Mouse (Mus musculus) erythroid progenitor cell, adult 5-6 weeks (primary cell): ENCODE data around the gene Rnf40. TPM values are rescaled to one million over a fixed set of nuclear protein-coding genes. Genes with fewer than 3 reads are reported as not detected.
"Not testable (repeated sequence)": the region's sequence is repeated elsewhere in the genome, so short reads cannot be mapped to it uniquely, and the experiment has no call there.

ENCODE experiments used
- ATAC-seq: replicated peaks from 2 replicates; pipeline ENCODE4 v1.8.0; 2016; ENCODE audit warnings: moderate number of reproducible peaks, mild to moderate bottlenecking, moderate TSS enrichment, inconsistent platforms; ENCODE audit not compliant: poor library complexity, low FRiP score, severe bottlenecking
- total RNA-seq, 2 experiments: library from RNA; stranded (forward) in 1 of 2; stranded (reverse) in 1 of 2; fragments of 150-400 nt in 1 of 2; fragments of 186-747, 209-891 nt in 1 of 2; gene quantifications; 2 replicates each; pipeline versions ENCODE4 v1.2.3 to v1.2.4; 2015 to 2017; ENCODE audit warnings: low replicate concordance in 2 of 2

Rnf40 gene
- total RNA-seq, 2 experiments from 2014 or later = 49.9 to 60.3 TPM

DNA sequence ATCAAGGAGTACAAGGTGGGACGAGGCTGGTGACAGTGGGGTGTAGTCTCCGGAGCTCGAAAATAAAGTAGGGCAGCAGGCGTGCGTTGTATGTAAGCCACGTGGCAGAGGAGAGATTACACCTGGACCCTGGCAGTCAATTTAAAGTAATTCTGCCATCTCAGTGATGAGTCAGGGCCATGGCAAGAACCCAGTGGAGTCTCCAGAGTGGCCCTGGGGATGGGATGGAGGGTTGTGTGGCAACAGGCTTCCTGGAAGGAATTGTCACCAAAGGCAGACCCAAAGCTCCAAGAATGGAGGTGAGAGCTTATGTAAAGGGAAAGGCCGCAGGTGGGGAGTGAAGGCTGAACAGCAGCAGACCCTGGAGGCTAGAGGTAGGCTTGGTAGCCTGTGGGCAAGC, 12.0 kb downstream of the Rnf40 start:
- ATAC-seq = no peak

GRCm38 (mm10) chr7:127601735-127602134, 13.2 kb downstream of the Rnf40 start:
- no peak for ATAC-seq

DNA sequence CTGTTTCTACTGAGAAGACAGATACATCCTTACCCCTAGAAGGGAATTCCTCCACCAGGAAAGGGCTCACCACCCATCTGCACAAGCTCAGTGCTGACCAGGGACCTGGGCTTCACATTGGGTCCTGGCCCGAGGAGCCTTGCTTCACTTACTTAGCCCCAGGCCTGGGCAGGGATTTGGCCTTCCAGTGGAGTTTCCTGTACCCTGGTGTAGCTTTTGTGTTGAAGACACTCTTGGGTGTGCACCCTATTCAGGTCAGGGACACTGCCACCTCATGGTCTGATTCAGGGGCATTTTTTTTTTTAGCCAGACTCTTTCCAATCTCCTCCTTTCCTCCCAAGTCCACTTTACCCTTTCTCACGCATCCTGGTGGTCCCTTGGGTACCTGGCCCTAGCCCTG, 14.3 kb downstream of the Rnf40 start:
- ATAC-seq = no peak

DNA sequence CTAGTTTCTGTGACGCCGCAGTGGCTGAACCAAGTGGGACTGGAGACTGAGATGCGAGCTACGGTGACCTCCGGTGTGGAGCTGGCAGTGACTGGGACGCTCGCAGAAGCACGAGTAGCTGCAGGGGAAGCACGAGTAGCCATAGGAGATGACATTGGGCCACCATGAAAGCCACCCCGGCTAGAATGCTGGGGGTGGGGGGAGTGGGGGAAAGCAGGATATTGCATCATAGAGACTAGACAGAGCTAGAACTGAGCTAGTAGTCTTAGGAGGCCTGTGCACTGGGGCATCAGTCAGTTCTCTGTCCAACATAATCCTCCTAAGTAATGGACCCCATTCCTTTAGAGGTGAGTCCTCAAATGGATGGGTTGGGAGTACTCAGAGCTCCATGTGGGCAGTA, 15.7 kb downstream of the Rnf40 start:
- ATAC-seq = no peak

GRCm38 (mm10) chr7:127607150-127607549, 18.6 kb downstream of the Rnf40 start:
- ATAC-seq = no peak

GRCm38 (mm10) chr7:127611011-127611410, 22.4 kb downstream of the Rnf40 start:
- ATAC-seq = no peak

GRCm38 (mm10) chr7:127611561-127611960, 23.0 kb downstream of the Rnf40 start:
- ATAC-seq = no peak

DNA sequence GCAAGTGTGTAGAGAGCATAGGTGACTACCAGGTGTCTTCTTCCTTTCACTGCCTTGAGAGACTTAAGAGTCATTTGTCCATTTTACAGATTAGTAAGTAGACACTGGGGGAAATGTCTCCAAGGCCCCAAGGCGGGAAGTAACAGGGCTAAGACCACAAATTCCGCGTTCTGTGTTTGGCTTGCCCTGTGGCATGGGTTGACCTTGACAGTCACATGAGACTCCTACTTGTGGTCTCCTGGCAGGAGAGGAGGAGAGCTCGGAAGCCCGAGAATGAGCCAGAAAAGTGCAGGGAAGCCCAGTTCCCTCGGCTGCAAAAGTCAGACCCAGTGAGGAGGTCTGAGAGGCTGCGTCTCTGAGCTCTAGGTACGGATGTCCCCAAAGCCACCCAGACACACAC, 24.9 kb downstream of the Rnf40 start:
- no peak for ATAC-seq

DNA sequence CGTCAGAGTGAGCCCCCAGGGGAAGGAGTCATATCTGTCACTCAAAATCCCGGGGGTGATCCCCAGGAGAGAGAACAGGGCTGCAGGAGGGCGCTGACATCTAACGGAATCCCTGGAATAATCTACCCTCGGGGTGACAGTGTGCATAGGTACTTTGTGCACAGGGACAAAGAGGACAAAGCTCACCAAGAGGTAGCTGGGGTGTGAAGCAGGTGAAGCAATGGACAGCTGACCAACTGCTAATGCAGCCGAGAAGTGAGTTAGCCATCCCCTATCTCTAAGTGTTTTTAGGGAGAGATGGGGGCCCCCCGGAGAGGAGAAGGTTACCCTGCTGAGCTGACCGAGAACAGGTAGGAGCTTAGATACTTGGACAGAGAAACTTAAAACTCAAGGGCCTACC, 25.5 kb downstream of the Rnf40 start:
- ATAC-seq = no peak

DNA sequence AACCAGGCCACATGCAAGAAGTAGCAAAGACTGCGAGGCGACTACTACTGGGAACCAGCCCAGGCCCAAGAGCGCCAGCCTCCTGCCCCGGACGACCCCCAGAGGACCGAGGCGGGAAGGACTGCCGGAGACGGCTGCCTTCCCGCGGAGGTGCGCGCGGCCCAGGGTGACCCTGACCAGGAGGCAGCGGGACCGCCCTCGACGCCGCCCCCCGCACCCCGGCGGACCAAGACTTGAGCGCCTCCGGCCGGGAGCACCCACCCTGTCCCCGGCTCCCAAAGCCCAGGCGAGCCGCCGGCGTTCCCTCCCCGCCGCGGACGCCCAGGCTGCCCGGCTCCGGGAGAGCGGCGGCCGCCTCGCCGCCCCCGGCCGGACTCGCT, 25.9 kb downstream of the Rnf40 start:
- ATAC-seq = peak; percentile 37

GRCm38 (mm10) chr7:127614891-127615843, 26.6 kb downstream of the Rnf40 start, which contains the start of gene Zfp629:
TSS of gene Zfp629 (minus strand) at chr7:127615797.
- ATAC-seq = no peak

DNA sequence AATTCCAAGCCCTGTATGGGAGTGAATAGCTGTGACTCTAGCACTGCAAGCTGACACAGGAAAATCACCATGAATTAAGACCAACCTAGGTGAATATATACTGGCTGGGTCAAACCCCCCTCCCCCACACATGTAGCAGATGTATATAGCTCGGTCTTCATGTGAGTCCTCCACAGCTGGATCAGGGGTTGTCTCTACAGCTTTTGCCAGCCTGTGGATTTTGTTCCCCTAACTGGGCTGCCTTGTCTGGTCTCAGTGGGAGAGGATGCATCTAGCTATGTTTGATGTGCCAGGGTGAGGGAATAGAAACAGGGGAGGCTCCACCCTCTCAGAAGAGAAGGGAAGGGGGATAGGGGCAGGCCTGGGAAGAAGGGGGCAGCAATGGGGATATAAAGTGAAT, 27.8 kb downstream of the Rnf40 start:
- no peak for ATAC-seq

DNA sequence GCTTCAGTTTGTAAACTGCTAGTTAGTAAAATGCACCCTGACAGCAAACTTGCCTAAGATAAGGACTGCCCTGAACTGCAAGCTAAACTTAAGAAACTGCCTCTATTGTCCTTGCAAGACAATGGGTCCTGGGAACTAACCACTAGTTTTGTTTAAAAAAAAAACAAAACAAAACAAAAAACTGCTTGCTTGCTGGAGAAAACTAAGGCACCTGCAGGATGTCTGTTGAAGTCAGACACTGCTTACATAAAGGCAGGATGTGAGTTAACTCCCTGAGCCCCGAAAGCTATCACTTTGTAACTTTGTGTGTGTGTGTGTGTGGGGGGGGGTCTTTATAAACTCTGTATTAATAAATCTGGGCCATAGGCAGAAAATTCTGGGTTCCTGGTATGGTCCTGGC, 28.3 kb downstream of the Rnf40 start:
- ATAC-seq = no peak

GRCm38 (mm10) chr7:127617962-127618361, 29.4 kb downstream of the Rnf40 start:
- ATAC-seq = no peak

- ATAC-seq = not testable (repeated sequence)
These were observed 29.8 kb downstream of the Rnf40 start for GRCm38 (mm10) chr7:127618402-127618801.

DNA sequence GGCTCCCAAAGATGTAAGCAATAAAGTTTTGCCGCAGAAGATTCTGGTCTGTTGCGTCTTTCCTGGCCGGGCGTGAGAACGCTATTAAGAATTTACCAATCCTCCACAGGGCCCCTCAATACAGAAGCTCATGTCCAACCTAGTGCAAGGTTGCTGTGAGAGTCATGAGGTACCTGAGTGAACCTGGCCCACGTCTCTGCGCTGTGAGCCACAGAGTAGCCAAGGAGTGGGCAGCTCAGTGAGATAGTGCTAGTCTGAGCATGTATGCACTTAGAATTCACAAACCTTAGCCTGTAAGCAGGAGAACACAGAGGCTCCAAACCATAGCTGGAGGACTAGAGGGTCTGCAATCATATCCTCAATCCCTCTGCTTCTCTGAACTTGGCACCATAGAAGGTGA, 37.5 kb downstream of the Rnf40 start:
- ATAC-seq = peak; percentile 56

DNA sequence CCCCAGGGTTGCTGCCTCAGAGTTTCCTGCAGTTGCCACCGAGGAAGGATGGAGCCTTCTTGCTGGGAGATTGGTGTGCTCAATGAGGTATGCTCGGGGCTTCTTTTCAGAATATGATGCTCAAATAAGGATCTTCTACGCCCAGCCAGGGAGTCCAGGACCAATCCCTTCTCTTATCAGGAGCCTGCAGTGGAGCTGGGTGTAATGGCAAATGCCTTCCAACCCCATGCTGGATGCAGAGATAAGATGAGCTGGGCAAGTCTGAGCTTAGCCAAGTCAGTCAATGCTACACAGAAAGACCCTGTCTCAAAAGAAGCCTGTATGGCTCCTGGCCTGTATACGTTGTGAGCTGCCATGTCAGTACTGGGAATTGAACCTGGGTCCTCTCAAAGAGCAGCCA, 37.9 kb downstream of the Rnf40 start:
- peak; percentile 100 for ATAC-seq

DNA sequence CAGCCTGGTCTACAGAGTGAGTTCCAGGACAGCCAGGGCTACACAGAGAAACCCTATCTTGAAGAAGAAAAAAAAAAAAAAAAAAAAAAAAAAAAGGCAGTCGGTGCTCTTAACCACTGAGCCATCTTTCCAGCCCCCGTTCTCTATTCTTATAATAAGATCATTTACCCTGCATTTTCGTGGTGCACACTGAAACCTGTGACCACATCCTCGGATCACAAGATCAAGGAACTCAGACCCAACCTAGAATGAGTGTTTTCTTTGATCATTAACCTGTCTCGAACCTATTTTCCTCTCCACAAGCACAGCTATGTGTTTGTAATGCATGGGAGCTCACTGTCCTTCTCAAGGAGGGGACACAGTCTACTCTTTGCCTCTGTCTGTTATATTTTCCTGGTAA, 40.1 kb downstream of the Rnf40 start:
- ATAC-seq = no peak

GRCm38 (mm10) chr7:127631416-127631815, 42.8 kb downstream of the Rnf40 start:
- no peak for ATAC-seq

- no peak; the same call in 1 of the 2 replicates for ATAC-seq
These were observed 48.4 kb downstream of the Rnf40 start for GRCm38 (mm10) chr7:127636963-127637362.

GRCm38 (mm10) chr7:127641260-127641659, 52.7 kb downstream of the Rnf40 start:
- no peak for ATAC-seq

GRCm38 (mm10) chr7:127642254-127642653, 53.7 kb downstream of the Rnf40 start:
- ATAC-seq = no peak
